Mouse (Mus musculus): ENCODE measurements around the gene Slc22a6. TPM values are rescaled to one million over a fixed set of nuclear protein-coding genes. Genes with fewer than 3 reads are reported as not detected.

Slc22a6 gene
- not detected in 2 replicates for polyA plus RNA-seq (2014; fragmentation: Nextera tagmentation; extraction: Ambion mirVana)

- Histone ChIP-seq H3K4me3 (ENCODE audit: low read depth, low read length) (no peak within 1 kb of the TSS), H3K4me2 (ENCODE audit: low read length) (no peak within 1 kb of the TSS), H3K4me1 (replicated peaks; ENCODE audit: control insufficient read depth, insufficient read depth, low read length) (no peaks in the 10 kb centered on the region), H3K9ac (ENCODE audit: low read length) (no peak within 1 kb of the TSS), H3K36me3 (ENCODE audit: control insufficient read depth, insufficient read depth, low read length) (no peaks in the 10 kb centered on the region), H3K9me3 (ENCODE audit: control insufficient read depth, low read length) (no peaks in the 10 kb centered on the region), H3K27ac (ENCODE audit: low read depth) (no peak within 1 kb of the TSS), H3K27me3 (replicated peaks; ENCODE audit: control insufficient read depth, insufficient read depth, low read length) (no peaks in the 10 kb centered on the region)
- ATAC-seq (replicated peaks; ENCODE audit: low FRiP score, low TSS enrichment, low read depth) = no peak
- WGBS = 21% methylated on average over 7 of the region's 7 CpGs
- no peak for DNase-seq (ENCODE audit: low spot score)
Measured at GRCm38 (mm10) chr19:8617904-8618303, at the start of gene Slc22a6. Gene Slc22a6, plus strand, starts transcription at chr19:8618039.

GRCm38 (mm10) chr19:8569453-8569863, 48.4 kb upstream of the Slc22a6 start:
- H3K27me3 ChIP-seq (replicated peaks; ENCODE audit: control insufficient read depth, insufficient read depth, low read length) = no peaks in the 10 kb centered on the region
- ATAC-seq (replicated peaks; ENCODE audit: low FRiP score, low TSS enrichment, low read depth) (no peak), DNase-seq (ENCODE audit: low spot score) (peak; percentile 64)
- peak overlapping the region; percentile 13 for H3K4me3 ChIP-seq (ENCODE audit: low read depth, low read length)
- H3K4me2 ChIP-seq (ENCODE audit: low read length) = peak overlapping the region; percentile 42
- 8% methylated on average over 14 of the region's 14 CpGs for WGBS
- H3K9me3 ChIP-seq (ENCODE audit: control insufficient read depth, low read length) = no peaks in the 10 kb centered on the region
- H3K4me1 ChIP-seq (replicated peaks; ENCODE audit: control insufficient read depth, insufficient read depth, low read length) = no peaks in the 10 kb centered on the region
- no peak overlapping the region for H3K27ac ChIP-seq (ENCODE audit: low read depth)
- H3K36me3 ChIP-seq (ENCODE audit: control insufficient read depth, insufficient read depth, low read length) = no peaks in the 10 kb centered on the region
- 0 out of 2 replicates have a peak overlapping the region, but pooled peaks have one; percentile 13 for H3K9ac ChIP-seq (ENCODE audit: low read length)

DNA sequence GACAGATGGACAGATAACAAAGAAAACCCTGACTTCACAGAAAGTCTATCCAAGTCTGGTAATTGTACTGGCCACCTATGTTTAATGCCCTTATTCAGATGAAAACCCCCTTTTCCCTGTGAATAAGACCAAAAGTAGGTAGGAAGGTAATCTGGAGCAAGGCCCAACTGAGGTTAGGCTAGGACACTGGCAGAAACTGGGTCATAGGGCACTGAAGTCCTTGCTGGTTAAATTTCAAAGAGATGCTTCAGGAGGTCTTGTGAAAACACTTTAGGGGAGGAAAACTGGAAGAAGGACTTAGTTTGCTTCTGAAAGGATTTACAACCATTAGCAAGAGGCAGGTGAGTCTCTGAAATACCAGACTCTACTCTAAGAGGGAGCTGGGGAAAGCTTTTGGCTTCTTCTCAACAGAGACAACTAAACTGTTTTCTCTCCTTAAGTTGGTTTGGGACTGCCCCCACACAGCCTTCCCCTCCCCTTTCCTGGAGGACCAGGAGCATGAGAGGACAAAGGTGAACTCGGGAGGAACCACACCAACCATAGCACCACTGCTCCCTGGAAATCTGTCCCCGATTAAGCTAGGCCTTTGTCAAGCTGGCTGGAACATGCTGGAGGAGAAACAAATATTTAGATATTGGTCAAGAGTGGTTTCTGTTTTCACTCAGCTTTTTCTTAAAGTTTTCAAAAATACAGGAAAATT, 47.3 kb upstream of the Slc22a6 start:
- no peak overlapping the region for H3K27ac ChIP-seq (ENCODE audit: low read depth)
- no peak overlapping the region for H3K4me3 ChIP-seq (ENCODE audit: low read depth, low read length)
- DNase-seq (ENCODE audit: low spot score) (no peak), ATAC-seq (replicated peaks; ENCODE audit: low FRiP score, low TSS enrichment, low read depth) (no peak)
- no peak overlapping the region for H3K4me2 ChIP-seq (ENCODE audit: low read length)
- H3K27me3 ChIP-seq (replicated peaks; ENCODE audit: control insufficient read depth, insufficient read depth, low read length) = no peaks in the 10 kb centered on the region
- WGBS = 52% methylated on average over 2 of the region's 2 CpGs
- no peak overlapping the region for H3K9ac ChIP-seq (ENCODE audit: low read length)
- no peaks in the 10 kb centered on the region for H3K36me3 ChIP-seq (ENCODE audit: control insufficient read depth, insufficient read depth, low read length)
- H3K9me3 ChIP-seq (ENCODE audit: control insufficient read depth, low read length) = no peaks in the 10 kb centered on the region
- no peaks in the 10 kb centered on the region for H3K4me1 ChIP-seq (replicated peaks; ENCODE audit: control insufficient read depth, insufficient read depth, low read length)

GRCm38 (mm10) chr19:8571746-8572145, 46.1 kb upstream of the Slc22a6 start:
- H3K4me2 ChIP-seq (ENCODE audit: low read length) = no peak overlapping the region
- WGBS = 65% methylated on average over 7 of the region's 7 CpGs
- H3K4me1 ChIP-seq (replicated peaks; ENCODE audit: control insufficient read depth, insufficient read depth, low read length) = no peaks in the 10 kb centered on the region
- no peak overlapping the region for H3K4me3 ChIP-seq (ENCODE audit: low read depth, low read length)
- ATAC-seq (replicated peaks; ENCODE audit: low FRiP score, low TSS enrichment, low read depth) (no peak), DNase-seq (ENCODE audit: low spot score) (no peak)
- no peak overlapping the region for H3K9ac ChIP-seq (ENCODE audit: low read length)
- H3K27me3 ChIP-seq (replicated peaks; ENCODE audit: control insufficient read depth, insufficient read depth, low read length) = no peaks in the 10 kb centered on the region
- H3K36me3 ChIP-seq (ENCODE audit: control insufficient read depth, insufficient read depth, low read length) = no peaks in the 10 kb centered on the region
- H3K27ac ChIP-seq (ENCODE audit: low read depth) = no peak overlapping the region
- H3K9me3 ChIP-seq (ENCODE audit: control insufficient read depth, low read length) = no peaks in the 10 kb centered on the region

- Histone ChIP-seq H3K4me1 (replicated peaks; ENCODE audit: control insufficient read depth, insufficient read depth, low read length) (no peaks in the 10 kb centered on the region), H3K4me3 (ENCODE audit: low read depth, low read length) (no peak overlapping the region), H3K27ac (ENCODE audit: low read depth) (no peak overlapping the region), H3K36me3 (ENCODE audit: control insufficient read depth, insufficient read depth, low read length) (no peaks in the 10 kb centered on the region), H3K9me3 (ENCODE audit: control insufficient read depth, low read length) (no peaks in the 10 kb centered on the region), H3K9ac (ENCODE audit: low read length) (no peak overlapping the region), H3K27me3 (replicated peaks; ENCODE audit: control insufficient read depth, insufficient read depth, low read length) (no peaks in the 10 kb centered on the region), H3K4me2 (ENCODE audit: low read length) (no peak overlapping the region)
- no peak for ATAC-seq (replicated peaks; ENCODE audit: low FRiP score, low TSS enrichment, low read depth)
- WGBS = 33% methylated on average over 3 of the region's 3 CpGs
- no peak for DNase-seq (ENCODE audit: low spot score)
Measured at GRCm38 (mm10) chr19:8572485-8572884, 45.4 kb upstream of the Slc22a6 start.

DNA sequence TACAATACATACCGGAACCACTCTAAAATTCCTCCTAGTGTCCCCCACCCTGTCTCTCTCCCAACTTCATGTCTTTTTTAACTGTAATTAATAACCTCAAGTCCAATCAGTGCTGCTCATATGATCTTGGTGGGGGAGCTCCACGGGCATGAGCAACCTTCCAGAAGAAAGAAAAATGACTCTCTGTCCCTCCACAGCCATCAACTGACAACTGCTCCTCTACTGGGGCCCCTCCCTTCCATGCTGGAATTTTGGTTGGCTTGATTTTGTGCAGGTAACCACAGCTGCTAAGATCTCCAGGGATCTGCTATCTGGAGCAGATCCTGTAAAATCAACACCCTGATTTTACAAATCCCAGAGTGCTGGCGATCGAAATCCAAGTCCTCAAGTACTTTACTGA, 40.4 kb upstream of the Slc22a6 start:
- no peak overlapping the region for H3K4me3 ChIP-seq (ENCODE audit: low read depth, low read length)
- no peaks in the 10 kb centered on the region for H3K27me3 ChIP-seq (replicated peaks; ENCODE audit: control insufficient read depth, insufficient read depth, low read length)
- H3K9ac ChIP-seq (ENCODE audit: low read length) = no peak overlapping the region
- H3K4me1 ChIP-seq (replicated peaks; ENCODE audit: control insufficient read depth, insufficient read depth, low read length) = peaks cover 5% of the 10 kb centered on the region; the same call in 1 of the 2 replicates
- ATAC-seq (replicated peaks; ENCODE audit: low FRiP score, low TSS enrichment, low read depth) (no peak), DNase-seq (ENCODE audit: low spot score) (no peak)
- no peaks in the 10 kb centered on the region for H3K9me3 ChIP-seq (ENCODE audit: control insufficient read depth, low read length)
- H3K27ac ChIP-seq (ENCODE audit: low read depth) = no peak overlapping the region
- WGBS = 84% methylated on average over 4 of the region's 4 CpGs
- H3K4me2 ChIP-seq (ENCODE audit: low read length) = no peak overlapping the region
- H3K36me3 ChIP-seq (ENCODE audit: control insufficient read depth, insufficient read depth, low read length) = no peaks in the 10 kb centered on the region

DNA sequence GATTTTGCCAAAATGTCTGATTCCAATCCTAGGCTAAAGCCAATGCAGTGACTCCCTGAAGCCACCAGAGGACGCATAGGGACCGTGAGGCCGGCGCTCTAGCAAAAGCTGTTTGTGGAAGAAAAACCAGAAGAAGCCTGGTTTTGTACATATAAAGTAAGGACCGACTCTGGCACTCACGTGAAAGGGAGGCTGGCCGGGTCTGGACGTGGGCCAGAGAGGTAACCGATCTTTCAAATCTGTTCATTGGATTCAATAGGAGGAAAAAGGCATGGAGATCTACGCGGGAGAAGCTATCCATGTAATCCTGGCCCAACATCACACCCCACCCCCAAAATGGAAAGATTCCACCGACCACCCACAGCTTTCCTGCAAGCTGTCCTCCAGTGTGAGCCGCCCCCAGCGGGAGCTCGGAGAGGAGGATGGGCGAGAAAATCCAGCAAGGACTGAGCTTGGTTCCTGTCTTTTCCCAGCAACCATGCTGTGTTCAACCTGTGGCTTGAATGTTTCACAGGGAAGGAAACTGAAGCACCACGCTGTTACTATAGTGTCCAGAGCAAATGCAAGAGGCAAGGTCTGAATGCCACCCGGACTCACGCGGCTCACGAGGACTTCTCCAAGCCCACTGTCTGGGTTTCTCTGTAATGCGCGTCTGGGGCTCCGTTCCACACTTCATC, 39.4 kb upstream of the Slc22a6 start:
- Histone ChIP-seq H3K4me3 (ENCODE audit: low read depth, low read length) (peak overlapping the region; percentile 24), H3K36me3 (ENCODE audit: control insufficient read depth, insufficient read depth, low read length) (no peaks in the 10 kb centered on the region), H3K9me3 (ENCODE audit: control insufficient read depth, low read length) (no peaks in the 10 kb centered on the region), H3K27ac (ENCODE audit: low read depth) (peak overlapping the region; percentile 78), H3K9ac (ENCODE audit: low read length) (peak overlapping the region; percentile 39), H3K27me3 (replicated peaks; ENCODE audit: control insufficient read depth, insufficient read depth, low read length) (no peaks in the 10 kb centered on the region), H3K4me2 (ENCODE audit: low read length) (peak overlapping the region; percentile 53), H3K4me1 (replicated peaks; ENCODE audit: control insufficient read depth, insufficient read depth, low read length) (peaks cover 5% of the 10 kb centered on the region; the same call in 1 of the 2 replicates)
- ATAC-seq (replicated peaks; ENCODE audit: low FRiP score, low TSS enrichment, low read depth) = peak; percentile 77
- 6% methylated on average over 24 of the region's 24 CpGs for WGBS
- DNase-seq (ENCODE audit: low spot score) = peak; percentile 86

- 40% methylated on average over 2 of the region's 2 CpGs for WGBS
- no peaks in the 10 kb centered on the region for H3K36me3 ChIP-seq (ENCODE audit: control insufficient read depth, insufficient read depth, low read length)
- peak overlapping the region; percentile 39 for H3K9ac ChIP-seq (ENCODE audit: low read length)
- peak overlapping the region; percentile 24 for H3K4me3 ChIP-seq (ENCODE audit: low read depth, low read length)
- H3K27me3 ChIP-seq (replicated peaks; ENCODE audit: control insufficient read depth, insufficient read depth, low read length) = no peaks in the 10 kb centered on the region
- peak overlapping the region; percentile 78 for H3K27ac ChIP-seq (ENCODE audit: low read depth)
- DNase-seq (ENCODE audit: low spot score) (no peak), ATAC-seq (replicated peaks; ENCODE audit: low FRiP score, low TSS enrichment, low read depth) (no peak)
- no peaks in the 10 kb centered on the region for H3K9me3 ChIP-seq (ENCODE audit: control insufficient read depth, low read length)
- peaks cover 5% of the 10 kb centered on the region; the same call in 1 of the 2 replicates for H3K4me1 ChIP-seq (replicated peaks; ENCODE audit: control insufficient read depth, insufficient read depth, low read length)
- peak overlapping the region; percentile 53 for H3K4me2 ChIP-seq (ENCODE audit: low read length)
Measured at GRCm38 (mm10) chr19:8578970-8579342, 38.9 kb upstream of the Slc22a6 start.
